Mouse (Mus musculus) spleen, embryonic (tissue): ENCODE measurements around the gene Tdp1.

ENCODE experiments used
- CTCF ChIA-PET: fragments of 350-600 bp; sonication (Branson Sonifier 250); formaldehyde crosslinking; loops from one replicate; lab custom pipeline; 2022; lab: Charles Lee

Tdp1 gene

GRCm38 (mm10) chr12:99952928-99953327 lies 68.6 kb downstream of the Tdp1 start:
- CTCF ChIA-PET = no interaction called here

- CTCF ChIA-PET = interaction anchor here (0.6 kb wide), 1 partner anchor 996 kb away, joined by 3 read pairs; no protein-coding TSS in a partner anchor
Measured at GRCm38 (mm10) chr12:99956411-99956810, 72.1 kb downstream of the Tdp1 start.

GRCm38 (mm10) chr12:99958068-99959060 lies 74.0 kb downstream of the Tdp1 start:
- CTCF ChIA-PET = interaction anchor here (0.6 kb wide), 1 partner anchor 82 kb away, joined by 3 read pairs; no protein-coding TSS in a partner anchor

- CTCF ChIA-PET = no interaction called here
Measured at GRCm38 (mm10) chr12:99959291-99959690, 75.0 kb downstream of the Tdp1 start.

- CTCF ChIA-PET = no interaction called here
Measured at GRCm38 (mm10) chr12:99959930-99960329, 75.6 kb downstream of the Tdp1 start.

GRCm38 (mm10) chr12:99960675-99961074 lies 76.4 kb downstream of the Tdp1 start:
- CTCF ChIA-PET = interaction anchor here (0.7 kb wide), 1 partner anchor 82 kb away, joined by 5 read pairs; no protein-coding TSS in a partner anchor

GRCm38 (mm10) chr12:99964301-99965202 lies 80.2 kb downstream of the Tdp1 start, which contains the start of gene Kcnk13:
Gene Kcnk13 (plus strand): TSS chr12:99964499.
- CTCF ChIA-PET = interaction anchor here (0.5 to 1.0 kb wide), 3 partner anchors 21 to 559 kb away, joined by 3 read pairs; no protein-coding TSS in a partner anchor

- CTCF ChIA-PET = interaction anchor here (0.5 to 1.0 kb wide), 3 partner anchors 21 to 60 kb away, joined by 3 read pairs; no protein-coding TSS in a partner anchor
Measured at GRCm38 (mm10) chr12:99965203-99966115, 81.1 kb downstream of the Tdp1 start.

GRCm38 (mm10) chr12:99966116-99966770 lies 81.9 kb downstream of the Tdp1 start:
- CTCF ChIA-PET = interaction anchor here (0.5 to 0.7 kb wide), 2 partner anchors 61 to 311 kb away, joined by 3 read pairs; no protein-coding TSS in a partner anchor

GRCm38 (mm10) chr12:99966881-99967363 lies 82.6 kb downstream of the Tdp1 start:
- CTCF ChIA-PET = interaction anchor here (0.5 kb wide), 1 partner anchor 312 kb away, joined by 3 read pairs; no protein-coding TSS in a partner anchor

- CTCF ChIA-PET = interaction anchor here (0.6 to 0.7 kb wide), 2 partner anchors 69 to 817 kb away, joined by 5 to 8 read pairs; no protein-coding TSS in a partner anchor
Measured at GRCm38 (mm10) chr12:99969906-99970305, 85.6 kb downstream of the Tdp1 start.

GRCm38 (mm10) chr12:99971205-99971894 lies 87.0 kb downstream of the Tdp1 start:
- CTCF ChIA-PET = interaction anchor here (1.5 kb wide), 1 partner anchor 9 kb away, joined by 3 read pairs; no protein-coding TSS in a partner anchor

- CTCF ChIA-PET = interaction anchor here (1.0 kb wide), 1 partner anchor 133 kb away, joined by 3 read pairs; no protein-coding TSS in a partner anchor
Measured at GRCm38 (mm10) chr12:99972825-99973224, 88.5 kb downstream of the Tdp1 start.

- CTCF ChIA-PET = interaction anchor here (0.8 to 1.0 kb wide), 2 partner anchors 54 to 132 kb away, joined by 3 to 4 read pairs; no protein-coding TSS in a partner anchor
Measured at GRCm38 (mm10) chr12:99973659-99974058, 89.3 kb downstream of the Tdp1 start.

GRCm38 (mm10) chr12:99979541-99979940 lies 95.2 kb downstream of the Tdp1 start:
- CTCF ChIA-PET = no interaction called here

GRCm38 (mm10) chr12:99986797-99987196 lies 102.5 kb downstream of the Tdp1 start:
- CTCF ChIA-PET = interaction anchor here (0.6 to 0.7 kb wide), 2 partner anchors 100 to 120 kb away, joined by 3 to 12 read pairs; no protein-coding TSS in a partner anchor

- CTCF ChIA-PET = no interaction called here
Measured at GRCm38 (mm10) chr12:99988144-99988543, 103.8 kb downstream of the Tdp1 start.

GRCm38 (mm10) chr12:99992362-99992862 lies 108.1 kb downstream of the Tdp1 start:
- CTCF ChIA-PET = no interaction called here
